Mouse (Mus musculus): ENCODE results near the gene Lrtm2.

DNA sequence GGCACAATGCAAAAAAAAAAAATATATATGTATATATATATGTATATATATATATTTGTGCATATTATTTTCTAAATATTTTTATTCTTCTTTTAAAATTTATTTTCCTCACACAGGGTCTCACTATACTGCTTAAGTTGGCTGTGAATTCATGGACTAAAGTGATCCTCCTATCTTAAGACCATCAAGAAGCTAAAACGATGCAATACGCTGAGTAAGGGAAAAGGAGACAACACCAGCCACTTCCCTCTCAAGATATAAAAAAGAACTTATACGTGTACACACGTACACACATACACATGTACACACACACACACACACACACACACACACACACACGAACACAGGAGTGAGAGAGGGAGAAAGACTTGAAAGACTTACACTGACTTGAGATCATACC lies 33.0 kb upstream of the Lrtm2 start:
- no peak for TF ChIP-seq TAL1 (IDR thresholded peaks at IDR 0.05; ENCODE audit: low read length)
- no peak for TF ChIP-seq GATA1 (IDR thresholded peaks at IDR 0.05; ENCODE audit: low read length)

Data from erythroblast, embryonic 14.5 days (primary cell).